Mouse (Mus musculus): Measurements from ENCODE around the gene Ptbp2. TPM values are rescaled to one million over a fixed set of nuclear protein-coding genes. Genes with fewer than 3 reads are reported as not detected.
A peak's percentile ranks its signal among the peaks of the same experiment; 100 is the strongest.

Gene Ptbp2
- polyA plus RNA-seq (2015; fragmentation: Nextera tagmentation; extraction: Ambion mirVana): 26.8 and 27.5 TPM in 2 replicates

GRCm38 (mm10) chr3:119784366-119784765 lies at the start of gene Ptbp2:
Ptbp2 (minus strand) TSS chr3:119784466.
- no peak for DNase-seq (ENCODE audit: low spot score)
- no peak for ATAC-seq (ENCODE audit: low FRiP score, low TSS enrichment)
- Histone ChIP-seq H3K36me3 (ENCODE audit: control insufficient read depth, insufficient read depth, low read length) (no peaks in the 10 kb centered on the region), H3K9ac (ENCODE audit: low read length) (peak within 1 kb of the TSS; percentile 97), H3K4me1 (replicated peaks; ENCODE audit: control insufficient read depth, insufficient read depth) (no peaks in the 10 kb centered on the region), H3K27ac (replicated peaks) (peak within 1 kb of the TSS; percentile 97), H3K4me3 (ENCODE audit: low read depth, low read length) (peak within 1 kb of the TSS; percentile 97), H3K27me3 (ENCODE audit: control insufficient read depth, insufficient read depth, low read length) (no peaks in the 10 kb centered on the region), H3K4me2 (replicated peaks; ENCODE audit: low read depth) (peak within 1 kb of the TSS; percentile 64), H3K9me3 (ENCODE audit: control insufficient read depth, low read length) (no peaks in the 10 kb centered on the region)
- no peak for TF ChIP-seq CTCF (IDR thresholded peaks at IDR 0.05; ENCODE audit: low read depth)
- TF ChIP-seq EP300 (optimal IDR thresholded peaks at IDR 0.05): no peak
- WGBS: 79% methylated on average over 4 of the region's 4 CpGs

GRCm38 (mm10) chr3:119814678-119815077 lies 30.4 kb upstream of the Ptbp2 start:
- Histone ChIP-seq H3K4me3 (ENCODE audit: low read depth, low read length) (no peak overlapping the region), H3K36me3 (ENCODE audit: control insufficient read depth, insufficient read depth, low read length) (no peaks in the 10 kb centered on the region), H3K4me2 (replicated peaks; ENCODE audit: low read depth) (no peak overlapping the region), H3K27me3 (ENCODE audit: control insufficient read depth, insufficient read depth, low read length) (no peaks in the 10 kb centered on the region), H3K9ac (ENCODE audit: low read length) (no peak overlapping the region), H3K4me1 (replicated peaks; ENCODE audit: control insufficient read depth, insufficient read depth) (no peaks in the 10 kb centered on the region), H3K27ac (replicated peaks) (no peak overlapping the region), H3K9me3 (ENCODE audit: control insufficient read depth, low read length) (no peaks in the 10 kb centered on the region)
- no peak for TF ChIP-seq CTCF (IDR thresholded peaks at IDR 0.05; ENCODE audit: low read depth)
- TF ChIP-seq EP300 (optimal IDR thresholded peaks at IDR 0.05): no peak
- DNase-seq (ENCODE audit: low spot score) (no peak), ATAC-seq (ENCODE audit: low FRiP score, low TSS enrichment) (no peak)
- 60% methylated on average over 1 of the region's 1 CpGs for WGBS

- H3K9ac ChIP-seq (ENCODE audit: low read length): no peak overlapping the region
- H3K27me3 ChIP-seq (ENCODE audit: control insufficient read depth, insufficient read depth, low read length): no peaks in the 10 kb centered on the region
- DNase-seq (ENCODE audit: low spot score) (no peak), ATAC-seq (ENCODE audit: low FRiP score, low TSS enrichment) (no peak)
- H3K4me2 ChIP-seq (replicated peaks; ENCODE audit: low read depth): no peak overlapping the region
- 73% methylated on average over 7 of the region's 7 CpGs for WGBS
- no peak overlapping the region for H3K27ac ChIP-seq (replicated peaks)
- H3K36me3 ChIP-seq (ENCODE audit: control insufficient read depth, insufficient read depth, low read length): no peaks in the 10 kb centered on the region
- no peak overlapping the region for H3K4me3 ChIP-seq (ENCODE audit: low read depth, low read length)
- H3K9me3 ChIP-seq (ENCODE audit: control insufficient read depth, low read length): no peaks in the 10 kb centered on the region
- no peak for TF ChIP-seq CTCF (IDR thresholded peaks at IDR 0.05; ENCODE audit: low read depth)
- no peak for TF ChIP-seq EP300 (optimal IDR thresholded peaks at IDR 0.05)
- H3K4me1 ChIP-seq (replicated peaks; ENCODE audit: control insufficient read depth, insufficient read depth): no peaks in the 10 kb centered on the region
These were observed 21.9 kb upstream of the Ptbp2 start for GRCm38 (mm10) chr3:119806123-119806522.

- Histone ChIP-seq H3K4me1 (replicated peaks; ENCODE audit: control insufficient read depth, insufficient read depth) (no peaks in the 10 kb centered on the region), H3K9me3 (ENCODE audit: control insufficient read depth, low read length) (no peaks in the 10 kb centered on the region), H3K4me3 (ENCODE audit: low read depth, low read length) (no peak overlapping the region), H3K4me2 (replicated peaks; ENCODE audit: low read depth) (no peak overlapping the region), H3K27ac (replicated peaks) (no peak overlapping the region), H3K9ac (ENCODE audit: low read length) (no peak overlapping the region), H3K36me3 (ENCODE audit: control insufficient read depth, insufficient read depth, low read length) (no peaks in the 10 kb centered on the region), H3K27me3 (ENCODE audit: control insufficient read depth, insufficient read depth, low read length) (no peaks in the 10 kb centered on the region)
- 71% methylated on average over 9 of the region's 9 CpGs for WGBS
- DNase-seq (ENCODE audit: low spot score) (no peak), ATAC-seq (ENCODE audit: low FRiP score, low TSS enrichment) (no peak)
- TF ChIP-seq EP300 (optimal IDR thresholded peaks at IDR 0.05): no peak
- TF ChIP-seq CTCF (IDR thresholded peaks at IDR 0.05; ENCODE audit: low read depth): no peak
These were observed 10.6 kb upstream of the Ptbp2 start for GRCm38 (mm10) chr3:119794677-119795365.

GRCm38 (mm10) chr3:119782946-119783701 lies 1.1 kb downstream of the Ptbp2 start:
- Histone ChIP-seq H3K9ac (ENCODE audit: low read length) (peak overlapping the region; percentile 97), H3K9me3 (ENCODE audit: control insufficient read depth, low read length) (no peaks in the 10 kb centered on the region), H3K4me1 (replicated peaks; ENCODE audit: control insufficient read depth, insufficient read depth) (no peaks in the 10 kb centered on the region), H3K27me3 (ENCODE audit: control insufficient read depth, insufficient read depth, low read length) (no peaks in the 10 kb centered on the region), H3K4me2 (replicated peaks; ENCODE audit: low read depth) (peak overlapping the region; percentile 64), H3K36me3 (ENCODE audit: control insufficient read depth, insufficient read depth, low read length) (no peaks in the 10 kb centered on the region), H3K4me3 (ENCODE audit: low read depth, low read length) (peak overlapping the region; percentile 97), H3K27ac (replicated peaks) (peak overlapping the region; percentile 97)
- DNase-seq (ENCODE audit: low spot score) (peak; percentile 90), ATAC-seq (ENCODE audit: low FRiP score, low TSS enrichment) (peak; percentile 97)
- no peak for TF ChIP-seq CTCF (IDR thresholded peaks at IDR 0.05; ENCODE audit: low read depth)
- WGBS: under 1% methylated on average over 52 of the region's 89 CpGs
